Mouse (Mus musculus) spleen, adult 12 weeks (tissue): ENCODE measurements around the gene Trip10.

Experiments
- DNase-seq: peaks from one replicate; pipeline ENCODE4 v3.0.0; 2022; ENCODE audit warnings: low spot score

The Trip10 gene

GRCm38 (mm10) chr17:57292302-57292701 is 43.0 kb downstream of the Trip10 start:
- no peak for DNase-seq

- DNase-seq: no peak
These were observed 43.7 kb downstream of the Trip10 start for GRCm38 (mm10) chr17:57292968-57293367.

GRCm38 (mm10) chr17:57295935-57296334 is 46.7 kb downstream of the Trip10 start:
- DNase-seq: no peak

- DNase-seq: no peak
These were observed 47.8 kb downstream of the Trip10 start for GRCm38 (mm10) chr17:57297040-57297439.

GRCm38 (mm10) chr17:57305593-57305992 is 56.3 kb downstream of the Trip10 start:
- DNase-seq: no peak

GRCm38 (mm10) chr17:57307074-57307473 is 57.8 kb downstream of the Trip10 start:
- DNase-seq: no peak

- no peak for DNase-seq
These were observed 62.5 kb downstream of the Trip10 start for GRCm38 (mm10) chr17:57311801-57312200.
